Mouse (Mus musculus) common myeloid progenitor, adult 5-6 weeks (primary cell): ENCODE results near the gene Tshz3. TPM values are rescaled to one million over a fixed set of nuclear protein-coding genes. Genes with fewer than 3 reads are reported as not detected.

Source experiments
- ATAC-seq: replicated peaks from 2 replicates; pipeline ENCODE4 v1.8.0; 2016; ENCODE audit warnings: low read depth, mild to moderate bottlenecking, moderate TSS enrichment, inconsistent platforms; ENCODE audit not compliant: poor library complexity, severe bottlenecking
- total RNA-seq: library from RNA; stranded (forward); fragments of 200-1000, 187-1606 nt; gene quantifications from 2 replicates; pipeline ENCODE4 v1.2.3, GENCODE M21; 2017

Tshz3 gene
- total RNA-seq, 1 experiment from 2014 or later, result 0.14 TPM

GRCm38 (mm10) chr7:36773086-36773485 is 75.2 kb downstream of the Tshz3 start:
- ATAC-seq, result no peak

DNA sequence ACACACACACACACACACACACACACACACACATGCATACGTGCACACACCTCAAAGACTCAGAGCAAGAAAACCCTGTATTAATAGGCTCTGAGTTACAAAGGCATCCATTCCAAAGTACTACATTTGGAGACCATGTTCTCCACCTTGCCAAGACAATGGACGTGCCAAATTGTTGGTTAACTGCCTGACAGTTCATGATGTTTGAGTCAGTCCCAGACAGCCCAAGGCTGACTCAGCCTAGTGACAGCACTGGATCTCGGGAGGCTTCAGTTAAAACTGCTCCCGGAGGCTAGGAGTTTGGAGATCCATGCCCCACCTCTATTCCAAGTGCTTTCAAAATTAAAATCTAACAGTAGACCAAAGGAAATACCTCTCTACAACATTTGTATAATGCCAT is 79.0 kb downstream of the Tshz3 start:
- ATAC-seq, result no peak

DNA sequence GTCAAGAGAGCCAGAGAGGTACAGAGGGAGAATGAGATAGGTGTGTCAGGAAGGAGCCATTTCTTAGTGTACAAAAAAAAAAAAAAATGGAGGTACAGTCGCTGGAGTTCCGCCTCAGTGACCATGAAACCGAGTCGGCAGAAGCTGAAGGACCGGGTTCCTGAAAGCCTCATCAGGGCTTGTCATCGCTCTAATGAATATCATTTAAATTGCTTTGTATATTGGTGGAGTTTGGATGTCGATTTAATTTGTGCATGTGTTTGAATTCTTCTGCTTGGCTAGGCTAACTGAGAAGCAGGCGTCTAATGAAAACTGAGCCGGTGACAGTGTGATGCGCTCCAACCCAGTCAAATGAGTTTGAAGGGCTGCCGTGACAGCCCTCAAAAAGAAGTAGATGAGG is 80.5 kb downstream of the Tshz3 start:
- no peak for ATAC-seq

DNA sequence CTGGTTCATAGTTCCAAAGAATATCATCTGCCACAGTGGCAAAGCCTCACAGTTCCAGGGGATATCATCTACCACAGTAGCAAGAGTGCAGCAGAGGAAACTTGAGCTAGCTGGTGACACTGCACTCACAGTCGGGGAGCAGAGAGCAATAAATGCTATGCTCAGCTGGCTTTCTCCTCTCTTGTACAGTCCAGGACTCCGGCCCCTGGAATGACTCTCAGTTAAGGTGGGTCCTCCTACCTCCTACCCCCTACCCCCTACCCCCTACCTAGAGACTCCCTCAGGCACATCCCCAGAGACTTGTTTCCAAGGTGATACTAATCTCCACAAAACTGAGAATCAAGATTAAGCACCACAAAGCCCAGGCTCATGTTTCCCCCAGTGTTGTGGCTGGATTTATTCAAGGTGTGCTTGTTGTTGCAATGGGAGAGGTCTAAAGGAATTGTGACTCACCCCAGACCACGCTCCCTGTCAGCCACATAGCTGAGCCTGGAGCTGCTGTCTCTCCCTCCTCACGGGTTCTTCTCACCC is 86.4 kb downstream of the Tshz3 start:
- no peak for ATAC-seq

DNA sequence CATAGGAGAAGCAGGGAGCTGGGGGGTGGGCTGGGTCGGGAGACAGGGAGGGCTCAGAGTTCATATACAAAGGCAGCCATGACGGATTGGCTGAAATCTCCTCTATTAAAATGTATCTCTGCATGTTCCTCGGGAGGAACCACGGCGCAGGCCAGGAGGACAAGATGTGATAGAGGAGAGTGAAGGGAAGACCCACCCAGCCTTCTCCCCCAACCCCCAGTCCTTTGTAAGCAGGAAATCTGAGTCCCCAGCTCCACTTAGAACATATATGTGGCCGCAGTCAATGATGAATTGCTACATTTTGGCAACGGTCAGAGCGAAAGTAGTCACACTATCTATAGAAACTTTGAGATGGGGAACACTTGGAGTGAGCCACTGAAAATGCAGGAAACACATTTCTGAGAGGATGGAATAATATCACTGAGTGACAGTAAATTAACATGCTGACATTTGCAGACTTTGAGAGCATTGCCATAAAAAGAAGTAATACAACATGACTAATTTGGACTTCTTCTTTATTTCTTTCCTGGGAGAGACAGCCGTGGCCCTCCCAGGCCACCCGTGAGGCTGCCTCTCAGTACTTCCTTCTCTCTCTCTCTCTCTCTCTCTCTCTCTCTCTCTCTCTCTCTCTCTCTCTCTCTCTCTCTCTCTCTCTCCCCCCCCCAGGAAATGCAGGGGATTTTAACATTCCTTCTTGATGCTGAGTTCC is 88.9 kb downstream of the Tshz3 start:
- no peak for ATAC-seq

DNA sequence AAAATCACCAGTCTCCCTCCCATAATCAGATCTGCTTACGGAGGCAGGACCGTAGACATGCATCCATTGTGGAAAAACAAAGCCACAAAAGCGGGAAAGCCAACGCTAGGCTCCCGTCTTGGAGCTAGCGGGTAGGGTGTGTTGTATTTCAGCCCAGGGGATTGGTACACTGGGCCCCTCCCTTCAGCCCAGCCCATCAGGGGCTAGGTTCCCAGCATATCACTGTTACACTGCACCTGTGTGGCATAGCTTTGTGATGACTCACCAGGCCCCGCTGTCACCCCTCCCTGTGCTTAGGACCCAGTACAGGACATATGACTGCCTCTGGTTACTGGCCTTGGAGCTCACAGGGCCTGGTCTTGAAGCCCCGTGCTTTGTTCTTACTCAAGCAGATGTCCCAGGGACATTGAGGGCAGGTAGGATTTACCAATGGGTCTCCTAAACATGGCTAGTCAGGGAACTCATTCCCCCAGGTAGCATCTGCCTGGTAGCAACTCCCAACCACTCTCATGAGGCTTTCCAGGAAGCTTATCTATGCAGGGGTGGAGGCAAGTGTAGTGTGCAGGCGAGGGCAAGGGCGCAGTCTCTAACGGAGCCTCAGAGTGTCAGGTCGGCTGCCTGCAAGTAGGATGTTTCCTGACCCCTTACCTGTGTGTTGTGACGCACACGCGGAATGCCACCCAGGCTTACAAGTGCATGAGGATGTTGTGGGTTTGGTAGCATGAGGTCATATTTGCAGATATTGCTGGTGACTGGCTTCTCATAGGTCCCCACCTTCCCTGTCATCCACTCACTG is 98.7 kb downstream of the Tshz3 start:
- no peak for ATAC-seq
